Mouse (Mus musculus) urinary bladder, postnatal 0 days (tissue): ENCODE measurements around the gene Fbxl16. TPM values are rescaled to one million over a fixed set of nuclear protein-coding genes. Genes with fewer than 3 reads are reported as not detected.

Experiments used
- microRNA-seq: library from miRNA; unstranded; fragments of <30 nt; microRNA quantifications from one replicate; pipeline ENCODE4, GENCODE M21; 2016
- polyA plus RNA-seq: library from polyadenylated mRNA; unstranded; fragments of >200 nt; fragmentation: Nextera tagmentation; extraction: Ambion mirVana; gene quantifications from 2 replicates; pipeline ENCODE4 v1.2.1, GENCODE M21; 2015

The Fbxl16 gene
- polyA plus RNA-seq, 1 experiment from 2014 or later: 1.8 TPM

Small RNA genes lying within 50 kb of the gene (microRNA-seq; reads per million reads assigned to microRNA genes)
- gene Mir3082 (not detected), gene Mir6966 (0.93 reads per million)

Other genes starting within 250 kb of the Fbxl16 start
- gene Sox8, start 238.4 kb upstream of the Fbxl16 start, polyA plus RNA-seq: 1.6 and 1.7 TPM in 2 replicates
- 16.8 and 17.1 TPM in 2 replicates for gene Lmf1, start 230.0 kb upstream of the Fbxl16 start, polyA plus RNA-seq
- 0.63 and 2.2 TPM in 2 replicates for gene Gng13, start 91.9 kb upstream of the Fbxl16 start, polyA plus RNA-seq
- gene Chtf18, start 81.7 kb upstream of the Fbxl16 start, polyA plus RNA-seq: 6.3 and 7.4 TPM in 2 replicates
- gene Rpusd1, start 81.4 kb upstream of the Fbxl16 start, polyA plus RNA-seq: 8.7 and 12.9 TPM in 2 replicates
- gene Mslnl, start 73.0 kb upstream of the Fbxl16 start, polyA plus RNA-seq: 0.06 and 0.07 TPM in 2 replicates
- 160 and 189 TPM in 2 replicates for gene Msln, start 54.7 kb upstream of the Fbxl16 start, polyA plus RNA-seq
- gene Narfl, start 35.3 kb upstream of the Fbxl16 start, polyA plus RNA-seq: 19.4 and 20.0 TPM in 2 replicates
- 37.6 and 41.6 TPM in 2 replicates for gene Haghl, start 23.4 kb upstream of the Fbxl16 start, polyA plus RNA-seq
- 0.24 and 0.27 TPM in 2 replicates for gene Ccdc78, start 22.5 kb upstream of the Fbxl16 start, polyA plus RNA-seq
- gene Fam173a, start 16.2 kb upstream of the Fbxl16 start, polyA plus RNA-seq: 79.0 and 85.2 TPM in 2 replicates
- gene AC134908.4, start 13.4 kb upstream of the Fbxl16 start, polyA plus RNA-seq: 0.25 TPM in 1 of 2 replicates, not detected in the other
- gene Metrn, start 11.9 kb upstream of the Fbxl16 start, polyA plus RNA-seq: 22.7 and 22.9 TPM in 2 replicates
- gene Wdr24, start 14.5 kb downstream of the Fbxl16 start, polyA plus RNA-seq: 10.9 and 11.6 TPM in 2 replicates
- 29.1 and 29.4 TPM in 2 replicates for gene Jmjd8, start 19.8 kb downstream of the Fbxl16 start, polyA plus RNA-seq
- gene Stub1, start 24.3 kb downstream of the Fbxl16 start, polyA plus RNA-seq: 207 and 208 TPM in 2 replicates
- 5.1 and 6.3 TPM in 2 replicates for gene Rhbdl1, start 28.2 kb downstream of the Fbxl16 start, polyA plus RNA-seq
- gene Gm20683, start 32.7 kb downstream of the Fbxl16 start, polyA plus RNA-seq: 1.8 and 2.3 TPM in 2 replicates
- 9.2 and 11.0 TPM in 2 replicates for gene Rhot2, start 35.8 kb downstream of the Fbxl16 start, polyA plus RNA-seq
- gene Wdr90, start 52.4 kb downstream of the Fbxl16 start, polyA plus RNA-seq: 5.9 and 6.2 TPM in 2 replicates
- 13.1 and 18.2 TPM in 2 replicates for gene Mcrip2, start 59.7 kb downstream of the Fbxl16 start, polyA plus RNA-seq
- 36.1 and 44.4 TPM in 2 replicates for gene Mettl26, start 66.0 kb downstream of the Fbxl16 start, polyA plus RNA-seq
- 0.12 and 0.22 TPM in 2 replicates for gene Wfikkn1, start 71.8 kb downstream of the Fbxl16 start, polyA plus RNA-seq
- 16.7 and 18.7 TPM in 2 replicates for gene Rab40c, start 110.6 kb downstream of the Fbxl16 start, polyA plus RNA-seq
- 27.5 and 29.1 TPM in 2 replicates for gene Pigq, start 135.9 kb downstream of the Fbxl16 start, polyA plus RNA-seq
- not detected in 2 replicates for gene Nhlrc4, start 135.9 kb downstream of the Fbxl16 start, polyA plus RNA-seq
- gene A930017K11Rik, start 143.5 kb downstream of the Fbxl16 start, polyA plus RNA-seq: 0.07 TPM in 1 of 2 replicates, not detected in the other
- gene Capn15, start 176.7 kb downstream of the Fbxl16 start, polyA plus RNA-seq: 13.4 and 16.2 TPM in 2 replicates